ENCODE assay signal across 13 mouse cellular contexts in the genomic region with DNA sequence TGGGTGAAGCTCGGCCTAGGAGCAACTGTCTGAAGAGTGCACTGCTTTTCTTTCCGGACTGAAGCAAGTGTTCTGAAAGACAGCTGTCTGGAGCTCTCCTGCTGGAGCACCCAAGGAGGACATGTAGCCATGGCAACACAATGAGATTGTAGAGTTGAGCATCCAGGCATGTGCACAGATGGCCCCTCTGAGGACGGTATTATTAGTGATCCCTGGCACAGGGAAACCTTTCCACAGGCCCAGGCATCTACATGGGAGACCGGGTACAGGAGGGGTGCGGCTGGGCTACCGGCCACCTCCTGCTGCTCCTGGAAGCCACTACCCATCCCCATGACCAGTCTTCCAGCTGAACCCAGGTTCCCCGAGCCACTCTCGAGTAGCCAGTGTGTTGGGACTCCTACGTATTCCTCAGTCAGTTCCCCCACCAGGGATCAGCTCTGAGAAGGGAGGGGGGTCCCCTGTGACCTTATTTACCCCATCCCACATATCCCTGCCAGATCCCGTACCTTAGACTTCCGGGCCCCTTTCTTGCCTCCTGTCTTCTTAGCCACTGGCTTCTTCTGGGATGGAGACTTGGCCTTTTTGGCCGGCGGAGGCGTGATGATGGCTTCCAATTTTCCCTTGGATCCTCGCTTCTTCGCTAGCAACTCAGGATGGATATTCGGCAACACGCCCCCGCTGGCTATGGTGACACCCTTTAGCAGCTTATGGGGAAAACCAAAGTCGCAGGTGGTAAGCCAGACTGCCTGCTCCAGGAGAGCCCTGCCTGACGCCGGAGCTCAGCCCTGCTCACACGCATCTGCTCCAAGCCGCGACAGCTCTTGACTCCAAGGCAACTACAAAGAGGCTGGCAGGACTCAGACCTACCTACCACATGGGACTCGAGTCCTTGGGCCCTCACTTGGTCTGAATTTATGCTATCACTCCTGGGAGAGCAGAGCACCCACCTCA. TPM values are rescaled to one million over a fixed set of nuclear protein-coding genes. Genes with fewer than 3 reads are reported as not detected.
A peak's percentile ranks its signal among the peaks of the same experiment; 100 is the strongest.
DNase-seq lines count a peak whose midpoint lies in the region; ATAC-seq and TF ChIP-seq lines count a peak whose summit lies in the region.
"Had no signal": no experiment of that assay in that cellular context is flagged by ENCODE, and none has a peak within 500 bp of the region (broad histone marks: within the 10 kb centered on the region; RNA-seq: fewer than 3 reads in every experiment).

No protein-coding gene starts in this region.

- no peak overlapping the region for H3K4me2 ChIP-seq in midbrain, embryonic 12.5 days (replicated peaks)
- no peak overlapping the region for H3K4me2 ChIP-seq in midbrain, embryonic 11.5 days
- no peak overlapping the region for H3K4me2 ChIP-seq in intestine, postnatal 0 days (replicated peaks; ENCODE audit: low read depth)
- 0 out of 2 replicates have a peak overlapping the region, but pooled peaks have one; percentile 8 for H3K4me2 ChIP-seq in neural tube, embryonic 14.5 days (ENCODE audit: low read depth, low read length)
- H3K4me2 ChIP-seq in heart, embryonic 12.5 days: no peak overlapping the region
- H3K4me2 ChIP-seq: embryonic facial prominence, embryonic 15.5 days; liver, embryonic 15.5 days had no signal

- no peak for ATAC-seq in midbrain, embryonic 12.5 days (ENCODE audit: low FRiP score, low read depth)
- ATAC-seq in midbrain, embryonic 11.5 days (ENCODE audit: low FRiP score): no peak
- ATAC-seq in intestine, postnatal 0 days: no peak
- ATAC-seq in neural tube, embryonic 14.5 days (ENCODE audit: low read depth): peak; percentile 85
- ATAC-seq in heart, embryonic 12.5 days (ENCODE audit: insufficient number of reproducible peaks, low FRiP score): no peak; the same call in 1 of the 2 replicates

- peak overlapping the region; percentile 12; the same call in 1 of the 2 replicates for H3K27ac ChIP-seq in midbrain, embryonic 12.5 days (replicated peaks)
- H3K27ac ChIP-seq in midbrain, embryonic 11.5 days (ENCODE audit: low read depth, low read length): no peak overlapping the region
- peak overlapping the region; percentile 21; the same call in 1 of the 2 replicates for H3K27ac ChIP-seq in intestine, postnatal 0 days (ENCODE audit: low read depth, low read length)
- peak overlapping the region; percentile 82 for H3K27ac ChIP-seq in neural tube, embryonic 14.5 days (ENCODE audit: low read depth, low read length)
- no peak overlapping the region for H3K27ac ChIP-seq in heart, embryonic 12.5 days (ENCODE audit: poor library complexity, severe bottlenecking)
- H3K27ac ChIP-seq: kidney, postnatal 0 days; liver, embryonic 15.5 days had no signal

- no peaks in the 10 kb centered on the region for H3K27me3 ChIP-seq in midbrain, embryonic 12.5 days
- no peaks in the 10 kb centered on the region for H3K27me3 ChIP-seq in midbrain, embryonic 11.5 days (ENCODE audit: control insufficient read depth, insufficient read depth, low read length)
- no peaks in the 10 kb centered on the region for H3K27me3 ChIP-seq in intestine, postnatal 0 days (replicated peaks; ENCODE audit: control insufficient read depth, insufficient read depth, low read length)
- no peaks in the 10 kb centered on the region for H3K27me3 ChIP-seq in neural tube, embryonic 14.5 days (ENCODE audit: control insufficient read depth, insufficient read depth, low read length)
- no peaks in the 10 kb centered on the region for H3K27me3 ChIP-seq in heart, embryonic 12.5 days (replicated peaks)
- H3K27me3 ChIP-seq: embryonic facial prominence, embryonic 15.5 days; liver, embryonic 15.5 days had no signal

- 90% methylated on average over 26 of the region's 26 CpGs for WGBS in midbrain, embryonic 12.5 days
- WGBS in midbrain, embryonic 11.5 days: 92% methylated on average over 26 of the region's 26 CpGs
- WGBS in intestine, postnatal 0 days: 93% methylated on average over 26 of the region's 26 CpGs
- WGBS in neural tube, embryonic 14.5 days: 74% methylated on average over 26 of the region's 26 CpGs
- WGBS in heart, embryonic 12.5 days: 92% methylated on average over 26 of the region's 26 CpGs

- peaks cover 53% of the 10 kb centered on the region for H3K36me3 ChIP-seq in midbrain, embryonic 12.5 days
- peaks cover 10% of the 10 kb centered on the region; the same call in 1 of the 2 replicates for H3K36me3 ChIP-seq in midbrain, embryonic 11.5 days (ENCODE audit: control insufficient read depth, insufficient read depth, low read length)
- peaks cover 35% of the 10 kb centered on the region for H3K36me3 ChIP-seq in intestine, postnatal 0 days (ENCODE audit: control insufficient read depth, insufficient read depth)
- H3K36me3 ChIP-seq in neural tube, embryonic 14.5 days (ENCODE audit: control insufficient read depth, insufficient read depth, low read length): no peaks in the 10 kb centered on the region
- peaks cover 58% of the 10 kb centered on the region for H3K36me3 ChIP-seq in heart, embryonic 12.5 days

- no peak for DNase-seq in midbrain, embryonic 11.5 days (ENCODE audit: low spot score, missing footprints)
- peak; percentile 59 to 62 for DNase-seq in cerebellum, postnatal 14 days
- DNase-seq in ovary, adult 18-20 months (ENCODE audit: low spot score): no peak
- DNase-seq in urinary bladder, adult 18-20 months (ENCODE audit: low spot score in 2 of 2): no peak

- no peaks in the 10 kb centered on the region for H3K9me3 ChIP-seq in midbrain, embryonic 12.5 days
- no peaks in the 10 kb centered on the region for H3K9me3 ChIP-seq in midbrain, embryonic 11.5 days (ENCODE audit: control insufficient read depth, low read length)
- H3K9me3 ChIP-seq in intestine, postnatal 0 days (ENCODE audit: control insufficient read depth): no peaks in the 10 kb centered on the region
- H3K9me3 ChIP-seq in neural tube, embryonic 14.5 days (ENCODE audit: control insufficient read depth, low read length): no peaks in the 10 kb centered on the region
- no peaks in the 10 kb centered on the region for H3K9me3 ChIP-seq in heart, embryonic 12.5 days (replicated peaks)
- H3K9me3 ChIP-seq: embryonic facial prominence, embryonic 15.5 days; heart, embryonic 10.5 days; liver, embryonic 15.5 days had no signal

- H3K4me3 ChIP-seq in midbrain, embryonic 12.5 days: no peak overlapping the region
- H3K4me3 ChIP-seq in midbrain, embryonic 11.5 days (ENCODE audit: low read depth, low read length): no peak overlapping the region
- H3K4me3 ChIP-seq in intestine, postnatal 0 days (ENCODE audit: low read depth, low read length): no peak overlapping the region
- no peak overlapping the region for H3K4me3 ChIP-seq in neural tube, embryonic 14.5 days (ENCODE audit: low read depth, low read length)
- H3K4me3 ChIP-seq in heart, embryonic 12.5 days: no peak overlapping the region
- H3K4me3 ChIP-seq: embryonic facial prominence, embryonic 15.5 days; heart, embryonic 10.5 days; liver, embryonic 15.5 days; myocyte had no signal

- TF ChIP-seq CTCF in intestine, postnatal 0 days (IDR thresholded peaks at IDR 0.05; ENCODE audit: low read depth): no peak

- peaks cover 11% of the 10 kb centered on the region for H3K4me1 ChIP-seq in midbrain, embryonic 12.5 days
- no peaks in the 10 kb centered on the region for H3K4me1 ChIP-seq in midbrain, embryonic 11.5 days (ENCODE audit: control insufficient read depth, insufficient read depth, low read length)
- H3K4me1 ChIP-seq in intestine, postnatal 0 days (replicated peaks; ENCODE audit: control insufficient read depth, insufficient read depth, low read length): peaks cover 11% of the 10 kb centered on the region; the same call in 1 of the 2 replicates
- H3K4me1 ChIP-seq in neural tube, embryonic 14.5 days (ENCODE audit: control insufficient read depth, insufficient read depth, low read length): peaks cover 34% of the 10 kb centered on the region
- H3K4me1 ChIP-seq in heart, embryonic 12.5 days (replicated peaks): peaks cover 27% of the 10 kb centered on the region
- H3K4me1 ChIP-seq: liver, embryonic 15.5 days had no signal

- no peak overlapping the region for H3K9ac ChIP-seq in midbrain, embryonic 12.5 days (replicated peaks)
- H3K9ac ChIP-seq in midbrain, embryonic 11.5 days (ENCODE audit: low read length): no peak overlapping the region
- H3K9ac ChIP-seq in intestine, postnatal 0 days (ENCODE audit: low read depth, low read length): no peak overlapping the region
- no peak overlapping the region; the same call in 1 of the 2 replicates for H3K9ac ChIP-seq in neural tube, embryonic 14.5 days (replicated peaks; ENCODE audit: low read depth, low read length)
- no peak overlapping the region for H3K9ac ChIP-seq in heart, embryonic 12.5 days
- H3K9ac ChIP-seq: embryonic facial prominence, embryonic 15.5 days; liver, embryonic 15.5 days had no signal

RNA-seq across cellular contexts. Expression of a gene that starts 32.1 kb away (rescaled TPM):
- 584 TPM in 2 replicates for polyA plus RNA-seq in midbrain, embryonic 12.5 days (2016; fragmentation: Nextera tagmentation; extraction: Ambion mirVana)
- 677 and 693 TPM in 2 replicates for polyA plus RNA-seq in midbrain, embryonic 11.5 days (2014; fragmentation: Nextera tagmentation; extraction: Ambion mirVana)
- 132 and 138 TPM in 2 replicates for polyA plus RNA-seq in intestine, postnatal 0 days (2015; fragmentation: Nextera tagmentation; extraction: Ambion mirVana)
- polyA plus RNA-seq in neural tube, embryonic 14.5 days (2014; fragmentation: Nextera tagmentation; extraction: Ambion mirVana): 273 and 328 TPM in 2 replicates
- polyA plus RNA-seq in heart, embryonic 12.5 days (2016; fragmentation: Nextera tagmentation; extraction: Ambion mirVana): 141 and 152 TPM in 2 replicates

Comparison
In these comparisons a context has a peak if more than half of its experiments do, and no peak if none do; other contexts are left out.
1. H3K27ac ChIP-seq: peak in midbrain, embryonic 12.5 days (single experiment), intestine, postnatal 0 days (single experiment) and neural tube, embryonic 14.5 days (single experiment); none in midbrain, embryonic 11.5 days (single experiment) and heart, embryonic 12.5 days (single experiment).
2. DNase-seq: peak in cerebellum, postnatal 14 days (2 of 2); none in midbrain, embryonic 11.5 days (single experiment), ovary, adult 18-20 months (single experiment) and urinary bladder, adult 18-20 months (0 of 2).